Mouse (Mus musculus) heart, embryonic 12.5 days (tissue): ENCODE results near the gene Bcl11b. TPM values are rescaled to one million over a fixed set of nuclear protein-coding genes. Genes with fewer than 3 reads are reported as not detected.

Experiments used
- ATAC-seq: fragments of 200-750 bp; cut with Nextera tagmentation; 2 replicates; pipeline ENCODE4 v1.8.0; 2017; ENCODE audit warnings: moderate TSS enrichment, moderate library complexity; ENCODE audit not compliant: insufficient number of reproducible peaks, low FRiP score
- H3K27ac ChIP-seq: fragments of 300-500 bp; sonication (generic); 2 replicates; pipeline ENCODE4 v1.5.1; 2016; ENCODE audit warnings: mild to moderate bottlenecking, moderate library complexity; ENCODE audit not compliant: poor library complexity, severe bottlenecking
- H3K27me3 ChIP-seq: fragments of 300-500 bp; sonication (generic); replicated peaks from 2 replicates; pipeline ENCODE4 v1.6.1; 2016; ENCODE audit warnings: mild to moderate bottlenecking, moderate library complexity
- H3K36me3 ChIP-seq: fragments of 300-500 bp; sonication (generic); 2 replicates; pipeline ENCODE4 v1.6.1; 2016; ENCODE audit warnings: mild to moderate bottlenecking, moderate library complexity
- H3K4me1 ChIP-seq: fragments of 300-500 bp; sonication (generic); replicated peaks from 2 replicates; pipeline ENCODE4 v1.6.1; 2016; ENCODE audit warnings: mild to moderate bottlenecking
- H3K4me2 ChIP-seq: fragments of 300-500 bp; sonication (generic); 2 replicates; pipeline ENCODE4 v1.6.1; 2016; ENCODE audit warnings: mild to moderate bottlenecking, moderate library complexity
- H3K4me3 ChIP-seq: fragments of 300-500 bp; sonication (generic); 2 replicates; pipeline ENCODE4 v1.5.1; 2016; ENCODE audit warnings: mild to moderate bottlenecking
- H3K9ac ChIP-seq: fragments of 300-500 bp; sonication (generic); 2 replicates; pipeline ENCODE4 v1.6.1; 2016; ENCODE audit warnings: mild to moderate bottlenecking, moderate library complexity
- H3K9me3 ChIP-seq: fragments of 300-500 bp; sonication (generic); replicated peaks from 2 replicates; pipeline ENCODE4 v1.6.1; 2016; ENCODE audit warnings: mild to moderate bottlenecking, moderate library complexity
- WGBS: fragments of 180-500 bp; shearing (Covaris S2); methylation state at CpG from one replicate; pipeline ENCODE4 v1.1.7; 2016; 5-methylcytosine and 5-hydroxymethylcytosine counted together
- polyA plus RNA-seq: library from polyadenylated mRNA; unstranded; fragments of >200 nt; fragmentation: Nextera tagmentation; extraction: Ambion mirVana; gene quantifications from 2 replicates; pipeline ENCODE4 v1.2.1, GENCODE M21; 2016

Bcl11b gene
- polyA plus RNA-seq, 1 experiment from 2014 or later, result 4.9 TPM

DNA sequence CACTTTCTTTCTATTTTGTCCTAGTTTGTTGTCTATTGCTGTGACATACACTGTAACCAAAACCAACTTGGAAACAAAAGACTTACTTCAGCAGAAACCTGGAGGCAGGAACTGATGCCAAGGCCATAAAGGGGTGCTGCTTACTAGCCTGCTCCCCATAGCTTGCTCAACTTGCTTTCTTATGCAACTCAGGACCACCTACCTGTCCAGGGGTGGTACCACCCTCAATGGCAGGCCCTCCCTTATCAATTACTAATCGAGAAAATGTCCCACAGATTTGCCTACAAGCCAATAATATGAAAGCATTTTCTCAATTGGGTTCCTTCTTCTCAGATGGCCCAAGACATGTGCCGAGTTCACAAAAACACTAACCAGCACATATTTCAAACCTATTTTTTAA lies 135.1 kb downstream of the Bcl11b start:
- ATAC-seq, result no peak
- 80% methylated on average over 2 of the region's 2 CpGs for WGBS
- no peaks in the 10 kb centered on the region for H3K4me1 ChIP-seq
- H3K27me3 ChIP-seq, result no peaks in the 10 kb centered on the region
- H3K4me2 ChIP-seq, result no peak overlapping the region
- H3K4me3 ChIP-seq, result no peak overlapping the region
- H3K9ac ChIP-seq, result no peak overlapping the region
- H3K9me3 ChIP-seq, result 0 out of 2 replicates have a peak, but pooled peaks cover 3% of the 10 kb centered on the region
- no peak overlapping the region for H3K27ac ChIP-seq
- H3K36me3 ChIP-seq, result no peaks in the 10 kb centered on the region

Other genes with a start within 250 kb of the Bcl11b start
- 83.1 and 83.3 TPM in 2 replicates for gene Setd3, start 175.7 kb upstream of the Bcl11b start, polyA plus RNA-seq
- 2.0 and 2.7 TPM in 2 replicates for gene Ccnk, start 176.0 kb upstream of the Bcl11b start, polyA plus RNA-seq